In the genomic region with DNA sequence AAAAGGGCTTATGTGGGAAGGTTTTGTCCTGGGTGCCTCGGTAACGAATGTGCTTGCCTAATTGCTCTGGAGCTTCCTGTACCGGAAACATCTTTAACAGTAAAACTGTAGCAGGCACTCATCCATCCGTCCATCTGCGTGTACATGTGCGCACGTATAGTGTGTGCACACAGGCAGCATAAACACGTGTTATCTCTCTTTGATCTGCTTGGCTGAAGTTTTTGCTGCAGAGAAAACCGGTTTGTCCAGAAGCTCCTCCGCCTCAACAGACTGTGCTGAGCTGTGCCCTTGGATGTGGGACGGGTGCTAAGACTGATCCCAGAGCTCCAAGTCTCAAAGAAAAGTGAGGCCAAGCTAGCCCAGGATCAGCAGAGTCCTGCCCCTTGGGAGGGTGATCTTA, we compare ENCODE assay signal across 12 mouse cellular contexts.
DNase-seq lines count a peak whose midpoint lies in the region; ATAC-seq and TF ChIP-seq lines count a peak whose summit lies in the region.
"Had no signal": no experiment of that assay in that cellular context is flagged by ENCODE, and none has a peak within 500 bp of the region (broad histone marks: within the 10 kb centered on the region; RNA-seq: fewer than 3 reads in every experiment).

No protein-coding gene starts in this region.

- H3K27ac ChIP-seq in forebrain, embryonic 15.5 days (replicated peaks), result no peak overlapping the region
- no peak overlapping the region for H3K27ac ChIP-seq in forebrain, embryonic 11.5 days (ENCODE audit: low read depth, low read length)
- 0 out of 2 replicates have a peak overlapping the region, but pooled peaks have one; percentile 9 for H3K27ac ChIP-seq in lung, postnatal 0 days (ENCODE audit: low read length)
- H3K27ac ChIP-seq: gastrocnemius, adult 2 months; left cerebral cortex, adult 2 months had no signal

- no peak overlapping the region for H3K4me2 ChIP-seq in forebrain, embryonic 15.5 days (replicated peaks)
- no peak overlapping the region for H3K4me2 ChIP-seq in forebrain, embryonic 11.5 days (ENCODE audit: low read depth, low read length, severe bottlenecking)
- H3K4me2 ChIP-seq in lung, postnatal 0 days (replicated peaks; ENCODE audit: low read depth, low read length), result no peak overlapping the region

- no peak for TF ChIP-seq EP300 in lung, postnatal 0 days (IDR thresholded peaks at IDR 0.05)

- no peaks in the 10 kb centered on the region for H3K36me3 ChIP-seq in forebrain, embryonic 15.5 days
- no peaks in the 10 kb centered on the region for H3K36me3 ChIP-seq in forebrain, embryonic 11.5 days (ENCODE audit: control insufficient read depth, insufficient read depth, low read length)
- no peaks in the 10 kb centered on the region for H3K36me3 ChIP-seq in lung, postnatal 0 days (ENCODE audit: insufficient read depth, low read length)

- TF ChIP-seq POLR2A in brain, embryonic 14.5 days (IDR thresholded peaks at IDR 0.05; ENCODE audit: borderline replicate concordance, extremely low read depth, insufficient read depth, insufficient read length, poor library complexity, severe bottlenecking), result no peak

- H3K4me3 ChIP-seq in forebrain, embryonic 15.5 days, result no peak overlapping the region
- H3K4me3 ChIP-seq in forebrain, embryonic 11.5 days (ENCODE audit: low read depth, low read length), result no peak overlapping the region
- no peak overlapping the region for H3K4me3 ChIP-seq in lung, postnatal 0 days (ENCODE audit: low read depth, low read length)
- H3K4me3 ChIP-seq: gastrocnemius, adult 2 months; left cerebral cortex, adult 2 months had no signal

- DNase-seq in forebrain, embryonic 11.5 days (ENCODE audit: low spot score), result no peak
- peak; percentile 28 for DNase-seq in brain, embryonic 14.5 days (ENCODE audit: low read depth)
- DNase-seq in kidney, adult 9 months, result peak; percentile 16
- DNase-seq in lung, postnatal 0 days (ENCODE audit: low spot score), result peak; percentile 71
- DNase-seq in neural tube, embryonic 10.5 days (ENCODE audit: extremely low spot score, low spot score), result no peak
- DNase-seq in left cerebral cortex, adult 11 months (ENCODE audit: low spot score), result no peak
- no peak for DNase-seq in embryo, embryonic 10 days (ENCODE audit: low spot score)
- DNase-seq: cerebellum, postnatal 36 days; thymus, postnatal 36 days had no signal

- no peak for TF ChIP-seq CTCF in brain, embryonic 14.5 days (IDR thresholded peaks at IDR 0.05; ENCODE audit: borderline replicate concordance, extremely low read depth, insufficient read depth, insufficient read length)
- TF ChIP-seq CTCF in lung, postnatal 0 days (IDR thresholded peaks at IDR 0.05), result no peak

- H3K4me1 ChIP-seq in forebrain, embryonic 15.5 days, result peaks cover 25% of the 10 kb centered on the region
- H3K4me1 ChIP-seq in forebrain, embryonic 11.5 days (replicated peaks; ENCODE audit: control insufficient read depth, insufficient read depth, low read length), result no peaks in the 10 kb centered on the region
- H3K4me1 ChIP-seq in lung, postnatal 0 days (ENCODE audit: insufficient read depth, low read depth, low read length), result peaks cover 40% of the 10 kb centered on the region; the same call in 1 of the 2 replicates

- H3K27me3 ChIP-seq in forebrain, embryonic 15.5 days, result no peaks in the 10 kb centered on the region
- no peaks in the 10 kb centered on the region for H3K27me3 ChIP-seq in forebrain, embryonic 11.5 days (ENCODE audit: control insufficient read depth, insufficient read depth, low read length)
- no peaks in the 10 kb centered on the region for H3K27me3 ChIP-seq in lung, postnatal 0 days (replicated peaks; ENCODE audit: insufficient read depth, low read length)

- ATAC-seq in forebrain, embryonic 15.5 days (replicated peaks), result 0 out of 2 replicates have a peak, but pooled peaks have one; percentile 2
- no peak for ATAC-seq in forebrain, embryonic 11.5 days (replicated peaks; ENCODE audit: low FRiP score)
- ATAC-seq in lung, postnatal 0 days, result peak; percentile 72

- no peaks in the 10 kb centered on the region for H3K9me3 ChIP-seq in forebrain, embryonic 15.5 days
- H3K9me3 ChIP-seq in forebrain, embryonic 11.5 days (ENCODE audit: control insufficient read depth, low read length), result no peaks in the 10 kb centered on the region
- no peaks in the 10 kb centered on the region for H3K9me3 ChIP-seq in lung, postnatal 0 days (ENCODE audit: low read length)

- H3K9ac ChIP-seq in forebrain, embryonic 15.5 days (replicated peaks), result no peak overlapping the region
- no peak overlapping the region for H3K9ac ChIP-seq in forebrain, embryonic 11.5 days (ENCODE audit: low read length)
- H3K9ac ChIP-seq in lung, postnatal 0 days (replicated peaks; ENCODE audit: low read depth), result no peak overlapping the region

- WGBS in forebrain, embryonic 15.5 days, result 61% methylated on average over 11 of the region's 11 CpGs
- 92% methylated on average over 11 of the region's 11 CpGs for WGBS in forebrain, embryonic 11.5 days
- WGBS in lung, postnatal 0 days, result 25% methylated on average over 11 of the region's 11 CpGs

Comparison
In these comparisons a context has a peak if more than half of its experiments do, and no peak if none do; other contexts are left out.
1. DNase-seq: peak in brain, embryonic 14.5 days (single experiment), kidney, adult 9 months (single experiment) and lung, postnatal 0 days (single experiment); none in forebrain, embryonic 11.5 days (single experiment), neural tube, embryonic 10.5 days (single experiment), left cerebral cortex, adult 11 months (single experiment) and embryo, embryonic 10 days (single experiment).